Mouse (Mus musculus): ENCODE results near the gene Optn. TPM values are rescaled to one million over a fixed set of nuclear protein-coding genes. Genes with fewer than 3 reads are reported as not detected.

Optn gene
- total and polyA plus RNA-seq, 3 experiments, result 25.1 to 37.3 (median 28.0) TPM

- in situ Hi-C loops (cut with MboI; ENCODE audit: low pct_ligation_motif_present, low pct_unique_long_range_greater_than_20kb, low sequenced_read_pairs) (no loop called here), dilution Hi-C loops (cut with MboI; ENCODE audit: extremely low pct_ligation_motif_present, extremely low pct_unique_long_range_greater_than_20kb, low sequenced_read_pairs) (no loop called here)
- H3K79me2 ChIP-seq (replicated peaks; ENCODE audit: control insufficient read depth, extremely low read depth, insufficient read depth, poor library complexity, severe bottlenecking), result no peaks in the 10 kb centered on the region
- H3K27ac ChIP-seq (ENCODE audit: insufficient read depth, low read depth), result no peak overlapping the region
- TF ChIP-seq IRF4 (IDR thresholded peaks at IDR 0.05; ENCODE audit: low read depth, low read length), result no peak
- no peak for TF ChIP-seq ZKSCAN1 (IDR thresholded peaks at IDR 0.05; ENCODE audit: borderline replicate concordance, low read depth, low read length)
- TF ChIP-seq KAT2A (IDR thresholded peaks at IDR 0.05; ENCODE audit: insufficient replicate concordance, low read length), result no peak
- no peak for TF ChIP-seq ETS1 (conservative IDR thresholded peaks at IDR 0.05; ENCODE audit: low read depth, low read length)
- no peak for TF ChIP-seq CHD1 (IDR thresholded peaks at IDR 0.05; ENCODE audit: low read depth, low read length)
- TF ChIP-seq CHD2 (IDR thresholded peaks at IDR 0.05; ENCODE audit: low read length), result no peak
- no peak for TF ChIP-seq MAX (IDR thresholded peaks at IDR 0.05; ENCODE audit: low read length)
- no peak for TF ChIP-seq EP300 (IDR thresholded peaks at IDR 0.05; ENCODE audit: low read length)
- no peak for TF ChIP-seq ELF1 (IDR thresholded peaks at IDR 0.05; ENCODE audit: low read depth, low read length)
- TF ChIP-seq ZC3H11A (IDR thresholded peaks at IDR 0.05; ENCODE audit: low read depth, low read length), result no peak
- TF ChIP-seq SMC3 (IDR thresholded peaks at IDR 0.05; ENCODE audit: low read depth, low read length), result no peak
- TF ChIP-seq RCOR1 (conservative IDR thresholded peaks at IDR 0.05; ENCODE audit: low read depth, low read length), result no peak
- TF ChIP-seq USF1 (IDR thresholded peaks at IDR 0.05; ENCODE audit: low read depth, low read length), result no peak
- TF ChIP-seq BHLHE40 (IDR thresholded peaks at IDR 0.05; ENCODE audit: low read depth, low read length), result no peak
- no peak for TF ChIP-seq MAFK (IDR thresholded peaks at IDR 0.05; ENCODE audit: insufficient replicate concordance, low read length)
- no peaks in the 10 kb centered on the region for H3K36me3 ChIP-seq (replicated peaks in 1 of 2; ENCODE audit: control insufficient read depth in 1 of 2, insufficient read depth in 1 of 2, low read length in 1 of 2)
- H3K4me2 ChIP-seq (ENCODE audit: insufficient read depth, low read depth, poor library complexity, severe bottlenecking), result peak overlapping the region; percentile 4; the same call in 1 of the 2 replicates
- peaks cover 2% of the 10 kb centered on the region for H3K27me3 ChIP-seq (replicated peaks)
- H3K4me3 ChIP-seq (replicated peaks in 1 of 3; ENCODE audit: low read depth in 2 of 3, low read length in 2 of 3, poor library complexity in 1 of 3), result no peak overlapping the region
- H3K9me3 ChIP-seq (replicated peaks; ENCODE audit: low read length), result peaks cover 3% of the 10 kb centered on the region
- peaks cover 0 to 6% of the 10 kb centered on the region in 2 experiments; a peak in 1 of 4 replicates for H3K4me1 ChIP-seq (ENCODE audit: control insufficient read depth in 1 of 2, insufficient read depth in 2 of 2)
- no peak for DNase-seq (ENCODE audit: extremely low read depth)
- H3K9ac ChIP-seq (ENCODE audit: insufficient read depth, low read depth), result no peak overlapping the region
These were observed 37.9 kb upstream of the Optn start for GRCm38 (mm10) chr2:5101743-5102245.

- Histone ChIP-seq H3K36me3 (replicated peaks in 1 of 2; ENCODE audit: control insufficient read depth in 1 of 2, insufficient read depth in 1 of 2, low read length in 1 of 2) (no peaks in the 10 kb centered on the region), H3K27ac (ENCODE audit: insufficient read depth, low read depth) (no peak overlapping the region), H3K4me1 (ENCODE audit: control insufficient read depth in 1 of 2, insufficient read depth in 2 of 2) (peaks cover 0 to 8% of the 10 kb centered on the region in 2 experiments; a peak in 3 of 4 replicates), H3K79me2 (replicated peaks; ENCODE audit: control insufficient read depth, extremely low read depth, insufficient read depth, poor library complexity, severe bottlenecking) (no peaks in the 10 kb centered on the region), H3K9me3 (replicated peaks; ENCODE audit: low read length) (no peaks in the 10 kb centered on the region), H3K4me3 (replicated peaks in 1 of 3; ENCODE audit: low read depth in 2 of 3, low read length in 2 of 3, poor library complexity in 1 of 3) (no peak overlapping the region), H3K9ac (ENCODE audit: insufficient read depth, low read depth) (no peak overlapping the region), H3K27me3 (replicated peaks) (peaks cover 2% of the 10 kb centered on the region), H3K4me2 (ENCODE audit: insufficient read depth, low read depth, poor library complexity, severe bottlenecking) (no peak overlapping the region)
- no peak for DNase-seq (ENCODE audit: extremely low read depth)
- no peak for TF ChIP-seq ZC3H11A (IDR thresholded peaks at IDR 0.05; ENCODE audit: low read depth, low read length)
- no peak for TF ChIP-seq POLR2AphosphoS2 (IDR thresholded peaks at IDR 0.05; ENCODE audit: low read depth, low read length)
- in situ Hi-C loops (cut with MboI; ENCODE audit: low pct_ligation_motif_present, low pct_unique_long_range_greater_than_20kb, low sequenced_read_pairs), result loop anchor here (25.0 kb wide), 2 partner anchors 713 to 1063 kb away; no protein-coding TSS in a partner anchor
- dilution Hi-C loops (cut with MboI; ENCODE audit: extremely low pct_ligation_motif_present, extremely low pct_unique_long_range_greater_than_20kb, low sequenced_read_pairs), result no loop called here
These were observed 35.3 kb upstream of the Optn start for GRCm38 (mm10) chr2:5099176-5099575.

All from CH12.LX (cell line).